Mouse (Mus musculus) cerebellum, postnatal 4 days (tissue): ENCODE data around the gene Ddx5.
"Not testable (repeated sequence)": the region's sequence is repeated elsewhere in the genome, so short reads cannot be mapped to it uniquely, and the experiment has no call there.

ENCODE experiments used
- DNase-seq, 2 experiments: peaks; one replicate each; pipeline ENCODE4 v3.0.0; 2022; ENCODE audit warnings: low spot score in 2 of 2, mixed read lengths in 1 of 2

Gene Ddx5

GRCm38 (mm10) chr11:106788026-106788774 lies 785 bp downstream of the Ddx5 start:
- peak; percentile 98 to 100 for DNase-seq

- DNase-seq, result peak; percentile 71 to 87
Observed at GRCm38 (mm10) chr11:106787131-106788025, 1.6 kb downstream of the Ddx5 start.

- no peak for DNase-seq
Observed at GRCm38 (mm10) chr11:106785043-106785442, 3.9 kb downstream of the Ddx5 start.

DNA sequence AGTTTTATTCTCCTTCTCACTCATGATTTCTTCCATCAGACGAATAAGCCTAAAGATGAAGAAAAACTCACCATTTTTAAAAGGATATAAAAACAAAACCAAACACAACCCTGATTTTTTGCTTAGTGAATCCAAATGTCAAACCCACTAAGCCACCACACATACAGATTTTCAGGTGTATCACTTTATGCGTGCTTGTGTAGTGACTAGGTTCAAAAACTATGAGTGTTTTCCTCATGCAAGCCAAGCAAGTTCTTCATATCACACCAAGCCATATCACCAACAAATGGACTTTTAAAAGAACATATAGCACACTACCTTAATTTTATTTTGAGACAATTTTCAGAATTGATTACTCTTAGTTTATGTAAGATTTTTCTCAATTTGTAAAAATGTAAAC lies 4.5 kb downstream of the Ddx5 start:
- DNase-seq, result no peak

GRCm38 (mm10) chr11:106782841-106783764 lies 5.9 kb downstream of the Ddx5 start:
- DNase-seq, result no peak

GRCm38 (mm10) chr11:106782271-106782670 lies 6.7 kb downstream of the Ddx5 start:
- not testable (repeated sequence) for DNase-seq

GRCm38 (mm10) chr11:106780590-106781220 lies 8.3 kb downstream of the Ddx5 start:
- no peak for DNase-seq

GRCm38 (mm10) chr11:106780089-106780425 lies 8.9 kb downstream of the Ddx5 start:
- no peak for DNase-seq

DNA sequence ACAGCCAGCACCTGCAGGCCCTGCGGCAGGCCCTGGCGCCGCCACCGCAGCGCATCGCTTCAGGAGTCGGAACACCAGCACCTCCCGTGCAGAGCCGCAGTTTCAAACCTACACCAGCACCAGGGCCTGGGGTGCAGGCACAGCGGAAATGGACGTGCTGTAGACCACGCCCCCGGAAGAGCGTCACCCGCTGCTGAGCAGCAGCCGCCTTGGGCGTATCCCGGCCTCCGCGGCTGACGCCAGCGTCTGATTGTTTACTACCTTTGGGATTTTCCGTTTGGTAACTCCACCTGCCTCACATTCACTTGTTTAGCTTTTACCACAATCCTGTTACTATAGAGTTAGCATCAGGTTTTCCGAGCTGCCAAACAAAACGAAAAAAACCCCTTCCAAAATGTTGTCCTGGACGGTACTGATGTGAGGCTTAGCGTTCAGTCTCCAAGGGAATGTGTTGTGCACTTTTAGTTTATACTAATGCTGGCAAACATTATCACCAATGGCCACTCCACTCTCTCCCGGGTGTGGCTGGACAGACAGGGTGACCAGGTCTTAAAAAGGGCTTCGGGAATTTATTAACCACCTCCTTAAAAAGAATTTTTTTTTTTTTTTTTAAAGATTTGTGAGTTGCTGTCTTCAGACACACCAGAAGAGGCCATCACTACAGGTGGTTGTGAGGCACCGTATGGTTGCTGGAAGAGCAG lies 9.4 kb downstream of the Ddx5 start, which contains the start of gene Polg2:
Gene Polg2 (minus strand): TSS at position 150 of the 701 bp plus-strand sequence.
- DNase-seq, result peak; percentile 70 to 86

DNA sequence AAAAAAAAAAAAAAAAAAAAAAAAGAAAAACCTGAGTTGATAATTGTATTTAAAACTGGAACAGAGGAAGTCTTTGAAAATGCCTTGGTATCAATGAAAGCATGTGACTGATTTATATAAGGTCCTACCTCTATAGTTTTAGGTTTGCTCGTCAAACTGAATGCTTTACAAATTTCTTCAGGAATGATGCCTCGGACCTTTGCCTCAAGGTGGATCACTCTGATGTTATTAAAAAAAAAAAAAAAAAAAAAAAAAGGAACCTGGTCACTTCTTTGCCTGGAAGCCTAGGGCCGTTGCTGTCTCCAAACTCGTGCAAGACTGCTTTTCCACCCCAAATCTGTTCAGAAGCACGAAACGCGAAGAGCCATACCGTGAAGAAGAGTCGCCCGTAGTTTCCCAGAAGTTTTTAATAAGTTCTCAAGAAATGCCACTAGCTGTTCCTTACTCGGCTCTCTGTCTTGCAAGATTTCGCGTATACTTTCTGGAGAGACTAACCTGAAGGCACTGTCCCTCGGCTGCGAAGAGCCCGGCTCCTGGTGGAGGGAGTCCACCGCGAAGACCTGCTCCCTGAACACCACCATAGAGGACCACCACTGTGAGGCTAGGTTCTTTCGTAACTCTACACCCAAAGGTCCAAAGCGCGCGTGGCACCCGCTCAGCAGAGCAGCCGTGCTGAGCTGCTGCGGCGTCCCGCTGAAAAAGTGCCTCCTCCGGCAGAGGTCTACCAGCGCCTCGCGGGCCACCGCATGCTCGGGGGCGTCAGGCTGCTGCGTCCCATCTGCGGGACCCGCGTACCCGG lies 10.2 kb downstream of the Ddx5 start:
- no peak for DNase-seq

GRCm38 (mm10) chr11:106778132-106778531 lies 10.9 kb downstream of the Ddx5 start:
- no peak for DNase-seq

DNA sequence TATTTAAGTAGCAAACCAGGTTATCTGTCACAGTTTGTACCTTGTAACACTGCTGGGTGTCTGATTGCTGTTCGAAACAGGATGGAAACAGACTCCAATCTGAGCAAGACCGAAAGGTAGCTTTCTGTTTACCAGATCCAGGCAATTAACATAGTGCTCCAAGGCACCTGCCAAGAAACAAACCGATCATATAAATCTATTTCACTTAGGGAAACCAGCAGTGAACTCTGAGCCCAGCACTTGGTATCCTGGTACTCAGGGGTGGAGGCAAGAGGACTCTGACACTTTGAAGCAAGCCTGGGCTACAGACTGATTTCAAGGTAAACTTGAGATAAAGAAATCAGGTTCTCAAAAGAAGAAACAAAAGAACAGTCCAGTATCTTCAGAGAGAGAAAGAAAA lies 11.6 kb downstream of the Ddx5 start:
- no peak for DNase-seq

DNA sequence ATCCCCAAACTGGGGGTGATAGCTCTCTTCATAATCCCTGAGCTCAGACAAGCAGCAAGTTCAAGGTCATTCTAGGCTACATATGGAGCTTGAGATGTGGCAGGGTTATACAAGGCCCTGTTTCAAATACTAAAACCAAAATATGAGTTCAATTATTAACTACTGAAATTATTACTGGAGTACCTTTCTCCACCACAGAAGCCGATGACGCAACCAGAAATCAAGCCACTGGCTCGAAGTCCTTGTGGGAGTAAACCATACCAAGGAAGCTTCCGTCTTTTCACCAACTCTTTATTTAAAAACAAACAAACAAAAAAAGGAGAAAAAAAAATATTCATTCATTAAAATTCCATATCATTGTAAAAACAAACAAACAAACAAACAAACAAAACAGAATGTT lies 12.0 kb downstream of the Ddx5 start:
- DNase-seq, result no peak

DNA sequence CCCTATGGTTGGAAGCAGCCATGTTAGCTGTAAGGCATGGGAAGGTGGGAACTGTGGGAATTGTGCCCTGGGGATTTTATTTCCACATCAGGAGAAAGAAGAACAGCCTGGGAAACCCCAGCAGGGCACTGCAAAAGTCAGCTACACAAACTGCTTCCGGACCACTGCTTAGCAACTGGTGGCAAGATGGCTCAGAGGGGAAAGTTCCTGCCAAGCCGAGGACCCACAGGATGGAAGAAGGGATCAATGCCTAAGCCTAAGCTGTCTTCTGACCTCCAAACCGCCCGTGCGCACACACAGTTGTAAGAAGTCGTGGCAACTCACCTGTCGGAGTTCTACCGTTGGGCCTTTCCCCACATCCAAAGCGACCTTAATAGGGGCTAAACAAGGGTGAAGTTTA lies 15.9 kb downstream of the Ddx5 start:
- DNase-seq, result no peak

DNA sequence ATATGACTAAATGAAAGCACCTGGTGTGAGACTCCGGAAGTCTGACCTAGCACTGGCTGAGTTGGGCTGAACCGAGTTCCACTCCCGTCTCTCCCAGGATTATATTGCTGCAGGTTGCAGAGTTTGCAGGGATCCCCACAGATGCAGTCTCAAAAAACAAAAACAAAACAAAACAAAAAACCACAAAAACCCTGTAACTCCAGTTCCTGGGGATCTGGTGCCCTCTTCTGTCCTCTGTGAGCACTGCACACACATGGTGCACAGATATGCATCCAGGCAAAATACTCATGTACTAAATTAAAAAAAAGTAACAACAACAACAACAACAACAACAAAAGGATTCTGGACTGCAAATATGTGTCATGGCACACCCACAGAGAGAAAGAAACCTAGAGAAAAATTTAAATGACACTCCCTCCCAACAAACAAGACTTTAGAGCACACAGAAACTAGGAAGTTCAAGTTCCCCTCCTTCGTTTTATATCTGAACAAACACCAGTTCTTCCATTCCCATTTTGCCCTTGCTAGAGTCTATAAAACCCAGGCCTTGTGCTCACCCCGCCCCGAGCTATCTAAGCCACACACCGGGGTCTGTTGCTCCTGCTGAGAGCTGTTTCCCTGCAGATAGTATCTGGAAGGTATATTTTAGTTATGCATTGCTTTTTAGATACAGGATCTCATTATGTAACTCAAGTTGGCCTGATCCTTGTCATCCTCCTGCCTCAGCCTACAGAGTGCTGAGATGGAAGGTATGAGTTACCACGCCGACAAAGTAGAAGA lies 18.6 kb downstream of the Ddx5 start:
- no peak for DNase-seq

GRCm38 (mm10) chr11:106767516-106767915 lies 21.5 kb downstream of the Ddx5 start:
- DNase-seq, result no peak

- no peak for DNase-seq
Observed at GRCm38 (mm10) chr11:106766611-106767162, 22.3 kb downstream of the Ddx5 start.

GRCm38 (mm10) chr11:106762800-106763185 lies 26.2 kb downstream of the Ddx5 start:
- no peak for DNase-seq
